Mouse (Mus musculus): Measurements from ENCODE around the gene Traf6. TPM values are rescaled to one million over a fixed set of nuclear protein-coding genes. Genes with fewer than 3 reads are reported as not detected.
"Not testable (repeated sequence)": the region's sequence is repeated elsewhere in the genome, so short reads cannot be mapped to it uniquely, and the experiment has no call there.

Gene Traf6
- total RNA-seq, 2 experiments from 2014 or later: 26.2 to 26.5 TPM

- no peak for DNase-seq (ENCODE audit: low spot score in 2 of 2)
Observed at GRCm38 (mm10) chr2:101693577-101694215, 15.5 kb downstream of the Traf6 start.

- no peak for DNase-seq (ENCODE audit: low spot score in 2 of 2)
Observed at GRCm38 (mm10) chr2:101695584-101695983, 17.4 kb downstream of the Traf6 start.

- no peak for DNase-seq (ENCODE audit: low spot score in 2 of 2)
Observed at GRCm38 (mm10) chr2:101699284-101699683, 21.1 kb downstream of the Traf6 start.

- DNase-seq (ENCODE audit: low spot score in 2 of 2): no peak
Observed at GRCm38 (mm10) chr2:101705941-101706485, 27.8 kb downstream of the Traf6 start.

GRCm38 (mm10) chr2:101711608-101712007, 33.4 kb downstream of the Traf6 start:
- no peak for DNase-seq (ENCODE audit: low spot score in 2 of 2)

- peak in 1 of 2 experiments; percentile 11 for DNase-seq (ENCODE audit: low spot score in 2 of 2)
Observed at GRCm38 (mm10) chr2:101715650-101716323, 37.6 kb downstream of the Traf6 start.

- no peak for DNase-seq (ENCODE audit: low spot score in 2 of 2)
Observed at GRCm38 (mm10) chr2:101717162-101717561, 38.9 kb downstream of the Traf6 start.

GRCm38 (mm10) chr2:101721835-101722234, 43.6 kb downstream of the Traf6 start:
- DNase-seq (ENCODE audit: low spot score in 2 of 2): no peak

GRCm38 (mm10) chr2:101722370-101723332, 44.4 kb downstream of the Traf6 start:
- no peak for DNase-seq (ENCODE audit: low spot score in 2 of 2)

- DNase-seq (ENCODE audit: low spot score in 2 of 2): no peak
Observed at GRCm38 (mm10) chr2:101723333-101723881, 45.2 kb downstream of the Traf6 start.

GRCm38 (mm10) chr2:101727787-101728186, 49.6 kb downstream of the Traf6 start:
- no peak for DNase-seq (ENCODE audit: low spot score in 2 of 2)

- no peak for DNase-seq (ENCODE audit: low spot score in 2 of 2)
Observed at GRCm38 (mm10) chr2:101729472-101729871, 51.2 kb downstream of the Traf6 start.

GRCm38 (mm10) chr2:101730972-101731371, 52.7 kb downstream of the Traf6 start:
- DNase-seq (ENCODE audit: low spot score in 2 of 2): no peak

GRCm38 (mm10) chr2:101732777-101733210, 54.6 kb downstream of the Traf6 start:
- DNase-seq (ENCODE audit: low spot score in 2 of 2): no peak

- DNase-seq (ENCODE audit: low spot score in 2 of 2): no peak
Observed at GRCm38 (mm10) chr2:101733564-101733963, 55.3 kb downstream of the Traf6 start.

- DNase-seq (ENCODE audit: low spot score in 2 of 2): no peak
Observed at GRCm38 (mm10) chr2:101739914-101740313, 61.7 kb downstream of the Traf6 start.

GRCm38 (mm10) chr2:101741653-101742052, 63.4 kb downstream of the Traf6 start:
- DNase-seq (ENCODE audit: low spot score in 2 of 2): no peak

- DNase-seq (ENCODE audit: low spot score in 2 of 2): no peak
Observed at GRCm38 (mm10) chr2:101742072-101742860, 64.0 kb downstream of the Traf6 start.

GRCm38 (mm10) chr2:101745656-101746055, 67.4 kb downstream of the Traf6 start:
- DNase-seq (ENCODE audit: low spot score in 2 of 2): not testable (repeated sequence)

GRCm38 (mm10) chr2:101746537-101746936, 68.3 kb downstream of the Traf6 start:
- no peak for DNase-seq (ENCODE audit: low spot score in 2 of 2)
